Mouse (Mus musculus): ENCODE measurements around the gene Dnah1.

DNA sequence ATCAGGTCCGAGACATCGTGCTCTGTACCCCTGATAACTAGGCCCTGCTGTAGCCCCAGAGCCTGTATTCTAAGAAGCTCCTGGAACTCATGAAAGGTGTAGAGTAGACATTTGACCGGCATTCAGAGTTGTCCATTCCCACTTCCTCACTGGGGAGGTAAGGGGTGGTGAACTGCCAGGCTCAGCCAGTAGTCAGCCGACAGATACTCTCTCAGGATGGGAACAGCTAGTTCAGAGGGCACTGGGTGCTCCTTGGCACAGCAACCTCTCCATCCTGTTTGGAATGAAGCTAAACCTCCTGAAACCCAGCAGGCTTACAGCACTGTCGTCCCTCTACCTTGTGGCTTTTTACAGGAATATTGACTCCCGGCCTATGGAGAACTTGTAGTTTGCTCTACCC is 111.8 kb downstream of the Dnah1 start:
- TF ChIP-seq CTCF (IDR thresholded peaks at IDR 0.05; ENCODE audit: low read depth, low read length) (no peak), POLR2A (IDR thresholded peaks at IDR 0.05; ENCODE audit: extremely low read depth, insufficient read depth, low read length) (no peak)
